Mouse (Mus musculus): ENCODE results near the gene Tmbim6. TPM values are rescaled to one million over a fixed set of nuclear protein-coding genes. Genes with fewer than 3 reads are reported as not detected.

Gene Tmbim6
- polyA plus RNA-seq, 1 experiment, result 434 TPM

DNA sequence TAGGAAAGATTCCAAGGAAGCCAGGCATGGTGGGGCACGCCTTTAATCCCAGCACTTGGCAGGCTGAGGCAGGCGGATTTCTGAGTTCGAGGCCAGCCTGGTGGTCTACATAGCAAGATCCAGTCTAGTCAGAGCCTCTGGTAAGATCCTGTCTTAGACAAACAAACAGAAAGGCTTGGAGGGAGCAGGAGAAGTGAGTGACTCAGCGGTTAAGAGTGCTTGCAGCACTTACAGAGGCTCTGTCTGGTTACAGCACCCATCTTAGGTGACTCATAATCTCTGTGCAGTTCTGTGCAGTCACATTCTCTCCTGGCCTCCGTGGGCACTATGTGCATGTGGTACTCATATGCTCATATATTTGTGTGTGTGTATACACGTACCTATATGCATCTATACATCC lies 7.9 kb downstream of the Tmbim6 start:
- no peak for DNase-seq (ENCODE audit: low read depth in 1 of 2, low spot score in 2 of 2)
- 77% methylated on average over 6 of the region's 6 CpGs for WGBS
- no peaks in the 10 kb centered on the region for H3K27me3 ChIP-seq (ENCODE audit: control insufficient read depth, insufficient read depth, low read length)
- peaks cover 7% of the 10 kb centered on the region; the same call in 1 of the 2 replicates for H3K4me1 ChIP-seq (ENCODE audit: control insufficient read depth, insufficient read depth, insufficient read length)
- TF ChIP-seq POLR2A (IDR thresholded peaks at IDR 0.05; ENCODE audit: low read depth, low read length), result no peak
- no peak for TF ChIP-seq CTCF (IDR thresholded peaks at IDR 0.05; ENCODE audit: extremely low read depth, insufficient read depth, insufficient read length, insufficient replicate concordance)
- H3K4me3 ChIP-seq (ENCODE audit: extremely low read depth, insufficient read depth, insufficient read length), result no peak overlapping the region
- H3K36me3 ChIP-seq (ENCODE audit: control insufficient read depth, insufficient read depth, low read length), result peaks cover 22% of the 10 kb centered on the region
- H3K27ac ChIP-seq (ENCODE audit: insufficient read depth, low read length), result no peak overlapping the region

DNA sequence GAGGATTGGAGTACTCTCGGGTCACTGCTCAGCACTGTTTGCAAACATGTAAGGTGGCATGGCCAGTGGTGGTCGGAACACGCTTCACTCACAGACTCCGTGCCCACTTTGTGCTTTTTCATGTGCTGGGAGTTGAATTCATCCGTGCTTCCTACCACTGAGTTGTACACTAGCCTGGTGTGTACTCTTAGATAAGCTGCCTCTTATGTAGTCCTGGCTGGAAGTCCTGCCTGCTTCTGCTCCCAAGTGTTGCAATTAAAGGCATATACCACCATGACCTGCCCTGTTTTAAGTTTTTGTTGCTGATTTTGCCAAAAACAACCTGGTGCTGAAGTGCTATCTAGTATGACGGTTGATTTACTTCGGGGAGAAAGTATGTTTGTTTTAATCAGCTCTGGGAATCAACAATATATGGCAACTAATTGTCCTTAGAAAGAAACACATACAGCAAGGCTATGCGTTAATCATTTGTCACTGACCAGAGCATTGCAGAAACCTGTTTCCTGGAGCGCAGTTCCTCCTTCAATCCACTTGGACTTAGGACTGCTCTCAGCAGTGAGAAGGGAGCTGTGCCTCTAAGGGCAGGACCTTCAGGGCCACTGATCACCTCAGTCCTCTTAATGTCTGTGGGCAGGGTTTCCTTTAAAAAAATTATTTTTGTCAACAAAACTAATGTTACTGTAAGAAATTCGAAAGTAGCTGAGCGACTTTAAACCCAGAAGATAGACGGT lies 10.6 kb downstream of the Tmbim6 start:
- no peak overlapping the region for H3K27ac ChIP-seq (ENCODE audit: insufficient read depth, low read length)
- WGBS, result 94% methylated on average over 12 of the region's 12 CpGs
- peaks cover 47% of the 10 kb centered on the region for H3K36me3 ChIP-seq (ENCODE audit: control insufficient read depth, insufficient read depth, low read length)
- H3K4me3 ChIP-seq (ENCODE audit: extremely low read depth, insufficient read depth, insufficient read length), result no peak overlapping the region
- no peak for TF ChIP-seq POLR2A (IDR thresholded peaks at IDR 0.05; ENCODE audit: low read depth, low read length)
- no peak for TF ChIP-seq CTCF (IDR thresholded peaks at IDR 0.05; ENCODE audit: extremely low read depth, insufficient read depth, insufficient read length, insufficient replicate concordance)
- H3K27me3 ChIP-seq (ENCODE audit: control insufficient read depth, insufficient read depth, low read length), result no peaks in the 10 kb centered on the region
- no peak for DNase-seq (ENCODE audit: low read depth in 1 of 2, low spot score in 2 of 2)
- H3K4me1 ChIP-seq (ENCODE audit: control insufficient read depth, insufficient read depth, insufficient read length), result no peaks in the 10 kb centered on the region; the same call in 1 of the 2 replicates

DNA sequence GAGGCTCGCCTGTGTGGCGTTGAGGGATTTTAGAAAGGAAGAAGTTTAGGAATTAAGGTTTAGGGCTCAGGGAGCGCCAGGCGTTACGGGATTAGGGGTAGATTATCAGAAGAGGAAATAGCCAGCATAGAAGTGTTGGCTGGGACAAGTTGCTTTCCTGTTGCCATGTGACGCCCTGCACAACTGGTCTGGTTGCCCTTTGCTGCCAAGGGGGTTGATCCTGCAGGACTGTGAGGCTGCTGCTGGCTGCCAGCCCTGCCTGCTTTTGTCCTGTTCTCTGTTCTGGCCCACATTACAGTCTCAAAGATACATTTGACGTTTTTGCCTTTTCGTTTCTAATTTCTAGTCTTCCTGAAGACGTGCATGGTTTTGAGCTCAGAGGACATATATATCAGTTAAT lies 12.5 kb downstream of the Tmbim6 start:
- no peak for DNase-seq (ENCODE audit: low read depth in 1 of 2, low spot score in 2 of 2)
- Histone ChIP-seq H3K4me3 (ENCODE audit: extremely low read depth, insufficient read depth, insufficient read length) (no peak overlapping the region), H3K27ac (ENCODE audit: insufficient read depth, low read length) (no peak overlapping the region), H3K4me1 (ENCODE audit: control insufficient read depth, insufficient read depth, insufficient read length) (no peaks in the 10 kb centered on the region), H3K36me3 (ENCODE audit: control insufficient read depth, insufficient read depth, low read length) (peaks cover 61% of the 10 kb centered on the region), H3K27me3 (ENCODE audit: control insufficient read depth, insufficient read depth, low read length) (no peaks in the 10 kb centered on the region)
- no peak for TF ChIP-seq CTCF (IDR thresholded peaks at IDR 0.05; ENCODE audit: extremely low read depth, insufficient read depth, insufficient read length, insufficient replicate concordance)
- TF ChIP-seq POLR2A (IDR thresholded peaks at IDR 0.05; ENCODE audit: low read depth, low read length), result no peak
- WGBS, result 94% methylated on average over 9 of the region's 9 CpGs

DNA sequence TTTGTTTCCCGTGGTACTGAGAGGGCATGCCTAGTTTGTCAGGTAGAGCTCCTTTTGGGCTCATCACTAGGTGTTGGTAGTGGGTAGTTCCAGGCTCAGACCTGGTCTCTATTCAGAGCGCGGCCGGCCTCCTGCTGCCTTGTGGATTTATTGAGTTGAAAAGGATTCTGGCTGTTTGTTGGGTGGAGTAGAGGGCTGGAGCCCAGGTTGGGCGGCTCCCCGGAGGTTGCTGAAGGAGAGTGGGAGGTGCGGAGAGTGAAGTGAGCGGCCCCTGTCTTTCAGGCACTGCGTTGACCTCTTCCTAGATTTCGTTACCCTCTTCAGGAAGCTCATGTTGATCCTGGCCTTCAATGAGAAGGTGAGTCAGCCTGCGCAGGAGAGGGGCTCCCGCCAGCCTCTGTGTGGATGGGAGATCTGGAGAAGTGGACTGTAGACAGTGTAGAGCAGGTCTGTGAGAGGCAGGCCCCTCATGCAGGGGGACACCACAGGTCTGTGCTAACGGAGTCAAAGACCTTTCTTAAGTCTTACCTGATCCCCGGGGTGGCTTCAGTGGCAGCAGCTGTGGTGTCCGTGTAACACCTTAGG lies 14.4 kb downstream of the Tmbim6 start:
- no peak for TF ChIP-seq POLR2A (IDR thresholded peaks at IDR 0.05; ENCODE audit: low read depth, low read length)
- H3K27ac ChIP-seq (ENCODE audit: insufficient read depth, low read length), result no peak overlapping the region
- no peak overlapping the region for H3K4me3 ChIP-seq (ENCODE audit: extremely low read depth, insufficient read depth, insufficient read length)
- no peaks in the 10 kb centered on the region for H3K4me1 ChIP-seq (ENCODE audit: control insufficient read depth, insufficient read depth, insufficient read length)
- peaks cover 61% of the 10 kb centered on the region for H3K36me3 ChIP-seq (ENCODE audit: control insufficient read depth, insufficient read depth, low read length)
- no peaks in the 10 kb centered on the region for H3K27me3 ChIP-seq (ENCODE audit: control insufficient read depth, insufficient read depth, low read length)
- DNase-seq (ENCODE audit: low read depth in 1 of 2, low spot score in 2 of 2), result no peak
- 95% methylated on average over 15 of the region's 15 CpGs for WGBS

DNA sequence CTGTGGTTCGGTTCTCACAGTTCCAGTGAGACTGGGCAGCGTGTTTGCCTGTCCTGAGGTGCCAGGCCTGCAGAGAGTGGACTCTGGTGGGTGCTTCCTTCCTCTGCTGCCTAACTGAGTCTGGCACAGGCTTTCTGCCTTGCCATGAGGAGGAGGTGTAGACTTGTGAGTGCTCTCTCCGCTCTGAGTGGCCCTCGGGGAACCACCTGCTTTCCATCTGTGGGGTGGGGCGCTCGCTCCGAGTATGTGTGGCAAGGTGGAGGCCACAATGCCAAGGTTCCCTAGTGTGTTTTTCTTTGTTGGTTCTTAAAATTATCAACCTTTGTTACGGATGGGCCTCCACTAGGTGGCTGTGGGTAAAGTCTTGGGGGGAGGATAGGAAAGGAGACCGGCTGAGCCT lies 16.2 kb downstream of the Tmbim6 start:
- WGBS, result 96% methylated on average over 9 of the region's 9 CpGs
- Histone ChIP-seq H3K27ac (ENCODE audit: insufficient read depth, low read length) (no peak overlapping the region), H3K4me1 (ENCODE audit: control insufficient read depth, insufficient read depth, insufficient read length) (no peaks in the 10 kb centered on the region), H3K27me3 (ENCODE audit: control insufficient read depth, insufficient read depth, low read length) (no peaks in the 10 kb centered on the region), H3K4me3 (ENCODE audit: extremely low read depth, insufficient read depth, insufficient read length) (no peak overlapping the region), H3K36me3 (ENCODE audit: control insufficient read depth, insufficient read depth, low read length) (peaks cover 54% of the 10 kb centered on the region)
- DNase-seq (ENCODE audit: low read depth in 1 of 2, low spot score in 2 of 2), result no peak
- no peak for TF ChIP-seq POLR2A (IDR thresholded peaks at IDR 0.05; ENCODE audit: low read depth, low read length)
- no peak for TF ChIP-seq CTCF (IDR thresholded peaks at IDR 0.05; ENCODE audit: extremely low read depth, insufficient read depth, insufficient read length, insufficient replicate concordance)

DNA sequence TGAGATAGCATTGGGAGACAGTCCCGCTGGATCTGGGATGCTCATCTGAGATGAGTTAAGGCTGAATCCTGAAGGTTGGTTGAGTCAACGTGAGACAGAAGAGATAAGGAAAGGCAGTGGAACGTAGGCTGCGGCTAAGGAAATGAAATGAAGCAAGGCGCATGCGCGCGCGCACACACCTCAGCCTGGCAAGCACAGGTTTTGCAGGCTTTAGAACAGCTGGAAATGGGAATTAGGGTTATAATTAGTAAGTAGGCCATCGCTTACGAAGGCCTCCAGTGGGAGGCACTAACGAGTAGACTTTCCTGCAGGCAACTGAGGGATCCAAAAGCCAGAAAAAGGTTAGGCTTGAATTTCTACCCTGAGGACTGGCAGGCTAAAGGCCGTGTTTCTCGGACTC lies 19.1 kb downstream of the Tmbim6 start:
- H3K4me1 ChIP-seq (ENCODE audit: control insufficient read depth, insufficient read depth, insufficient read length), result no peaks in the 10 kb centered on the region; the same call in 1 of the 2 replicates
- H3K4me3 ChIP-seq (ENCODE audit: extremely low read depth, insufficient read depth, insufficient read length), result no peak overlapping the region
- peaks cover 27% of the 10 kb centered on the region for H3K36me3 ChIP-seq (ENCODE audit: control insufficient read depth, insufficient read depth, low read length)
- TF ChIP-seq POLR2A (IDR thresholded peaks at IDR 0.05; ENCODE audit: low read depth, low read length), result no peak
- no peak for TF ChIP-seq CTCF (IDR thresholded peaks at IDR 0.05; ENCODE audit: extremely low read depth, insufficient read depth, insufficient read length, insufficient replicate concordance)
- 82% methylated on average over 14 of the region's 14 CpGs for WGBS
- no peaks in the 10 kb centered on the region for H3K27me3 ChIP-seq (ENCODE audit: control insufficient read depth, insufficient read depth, low read length)
- H3K27ac ChIP-seq (ENCODE audit: insufficient read depth, low read length), result no peak overlapping the region
- DNase-seq (ENCODE audit: low read depth in 1 of 2, low spot score in 2 of 2), result no peak

DNA sequence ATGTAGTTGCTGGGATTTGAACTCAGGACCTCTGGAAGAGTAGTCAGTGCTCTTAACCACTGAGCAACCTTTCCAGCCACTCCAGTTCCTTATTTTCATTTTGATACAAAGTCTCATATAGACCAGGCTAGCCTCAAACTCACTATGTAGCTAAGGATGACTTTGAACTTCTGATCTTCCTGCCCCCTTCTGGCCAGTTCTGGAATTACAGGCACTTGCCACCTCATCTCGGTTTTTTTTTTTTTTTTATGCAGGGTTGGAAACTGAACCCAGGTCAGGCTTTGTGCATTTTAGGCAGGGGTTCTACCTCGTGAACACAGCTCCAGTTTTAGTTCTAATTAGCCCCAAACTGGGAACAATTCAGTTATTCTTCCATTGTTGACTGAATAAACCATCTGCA lies 23.1 kb downstream of the Tmbim6 start:
- Histone ChIP-seq H3K27ac (ENCODE audit: insufficient read depth, low read length) (no peak overlapping the region), H3K4me1 (ENCODE audit: control insufficient read depth, insufficient read depth, insufficient read length) (peaks cover 1% of the 10 kb centered on the region; the same call in 1 of the 2 replicates), H3K36me3 (ENCODE audit: control insufficient read depth, insufficient read depth, low read length) (no peaks in the 10 kb centered on the region), H3K27me3 (ENCODE audit: control insufficient read depth, insufficient read depth, low read length) (no peaks in the 10 kb centered on the region), H3K4me3 (ENCODE audit: extremely low read depth, insufficient read depth, insufficient read length) (no peak overlapping the region)
- TF ChIP-seq POLR2A (IDR thresholded peaks at IDR 0.05; ENCODE audit: low read depth, low read length), result no peak
- TF ChIP-seq CTCF (IDR thresholded peaks at IDR 0.05; ENCODE audit: extremely low read depth, insufficient read depth, insufficient read length, insufficient replicate concordance), result peak; percentile 31; the same call in 1 of the 2 replicates
- DNase-seq (ENCODE audit: low read depth in 1 of 2, low spot score in 2 of 2), result peak; percentile 52 to 57
- WGBS, result 11% methylated on average over 2 of the region's 2 CpGs

All from spleen, adult 2 months (tissue).